Mouse (Mus musculus): ENCODE data around the gene Rab3a. TPM values are rescaled to one million over a fixed set of nuclear protein-coding genes. Genes with fewer than 3 reads are reported as not detected.

Gene Rab3a
- polyA plus RNA-seq, 1 experiment from 2014 or later: 23.8 TPM

- under 1% methylated on average over 94 of the region's 94 CpGs for WGBS
- Histone ChIP-seq H3K27ac (peak within 1 kb of the TSS; percentile 98), H3K4me2 (peak within 1 kb of the TSS; percentile 83), H3K9ac (peak within 1 kb of the TSS; percentile 99), H3K36me3 (peaks cover 72% of the 10 kb centered on the region), H3K4me3 (peak within 1 kb of the TSS; percentile 84), H3K4me1 (peaks cover 48% of the 10 kb centered on the region), H3K9me3 (no peaks in the 10 kb centered on the region), H3K27me3 (no peaks in the 10 kb centered on the region)
- peak; percentile 86 for ATAC-seq (ENCODE audit: insufficient number of reproducible peaks, insufficient read depth, low FRiP score, low TSS enrichment, low read depth)
Measured at GRCm38 (mm10) chr8:70776496-70777444, 22.3 kb downstream of the Rab3a start, which contains the start of gene Pik3r2. Gene Pik3r2 (minus strand): TSS chr8:70776713.

- Histone ChIP-seq H3K9ac (peak overlapping the region; percentile 52; the same call in 1 of the 2 replicates), H3K4me3 (no peak overlapping the region), H3K4me1 (peaks cover 21% of the 10 kb centered on the region), H3K27me3 (no peaks in the 10 kb centered on the region), H3K27ac (no peak overlapping the region), H3K9me3 (no peaks in the 10 kb centered on the region), H3K4me2 (no peak overlapping the region), H3K36me3 (peaks cover 70% of the 10 kb centered on the region)
- WGBS: 76% methylated on average over 11 of the region's 11 CpGs
- ATAC-seq (ENCODE audit: insufficient number of reproducible peaks, insufficient read depth, low FRiP score, low TSS enrichment, low read depth): no peak
Measured at GRCm38 (mm10) chr8:70780093-70780492, 25.6 kb downstream of the Rab3a start.

- H3K4me1 ChIP-seq: peaks cover 13% of the 10 kb centered on the region
- no peak overlapping the region for H3K4me3 ChIP-seq
- no peak for ATAC-seq (ENCODE audit: insufficient number of reproducible peaks, insufficient read depth, low FRiP score, low TSS enrichment, low read depth)
- no peak overlapping the region for H3K4me2 ChIP-seq
- H3K36me3 ChIP-seq: peaks cover 84% of the 10 kb centered on the region
- no peaks in the 10 kb centered on the region for H3K9me3 ChIP-seq
- H3K9ac ChIP-seq: no peak overlapping the region
- whole genome bisulfite sequencing: 88% methylated on average over 25 of the region's 25 CpGs
- H3K27me3 ChIP-seq: no peaks in the 10 kb centered on the region
- H3K27ac ChIP-seq: no peak overlapping the region
Measured at GRCm38 (mm10) chr8:70786291-70787050, 32.0 kb downstream of the Rab3a start.

- Histone ChIP-seq H3K36me3 (peaks cover 78% of the 10 kb centered on the region), H3K4me1 (peaks cover 19% of the 10 kb centered on the region), H3K27ac (no peak overlapping the region), H3K27me3 (no peaks in the 10 kb centered on the region), H3K9me3 (no peaks in the 10 kb centered on the region), H3K9ac (0 out of 2 replicates have a peak overlapping the region, but pooled peaks have one; percentile 17), H3K4me3 (no peak overlapping the region), H3K4me2 (no peak overlapping the region)
- ATAC-seq (ENCODE audit: insufficient number of reproducible peaks, insufficient read depth, low FRiP score, low TSS enrichment, low read depth): no peak
- 80% methylated on average over 3 of the region's 3 CpGs for WGBS
Measured at GRCm38 (mm10) chr8:70787051-70787445, 32.6 kb downstream of the Rab3a start.

- WGBS: 20% methylated on average over 30 of the region's 30 CpGs
- peak overlapping the region; percentile 18; the same call in 1 of the 2 replicates for H3K4me2 ChIP-seq
- H3K4me3 ChIP-seq: no peak overlapping the region
Measured at GRCm38 (mm10) chr8:70787941-70788667, 33.6 kb downstream of the Rab3a start.

GRCm38 (mm10) chr8:70789046-70789445 lies 34.6 kb downstream of the Rab3a start:
- Histone ChIP-seq H3K4me2 (no peak overlapping the region), H3K9me3 (no peaks in the 10 kb centered on the region), H3K27me3 (no peaks in the 10 kb centered on the region), H3K9ac (peak overlapping the region; percentile 32; the same call in 1 of the 2 replicates), H3K4me3 (no peak overlapping the region), H3K27ac (no peak overlapping the region), H3K36me3 (peaks cover 60% of the 10 kb centered on the region), H3K4me1 (peaks cover 29% of the 10 kb centered on the region)
- WGBS: 72% methylated on average over 10 of the region's 10 CpGs
- no peak for ATAC-seq (ENCODE audit: insufficient number of reproducible peaks, insufficient read depth, low FRiP score, low TSS enrichment, low read depth)

More at GRCm38 (mm10) chr8:70787941-70788667, 33.6 kb downstream of the Rab3a start:
- H3K9ac ChIP-seq: peak overlapping the region; percentile 32; the same call in 1 of the 2 replicates
- H3K36me3 ChIP-seq: peaks cover 69% of the 10 kb centered on the region
- H3K9me3 ChIP-seq: no peaks in the 10 kb centered on the region
- no peaks in the 10 kb centered on the region for H3K27me3 ChIP-seq
- peaks cover 25% of the 10 kb centered on the region for H3K4me1 ChIP-seq
- no peak overlapping the region for H3K27ac ChIP-seq
- ATAC-seq (ENCODE audit: insufficient number of reproducible peaks, insufficient read depth, low FRiP score, low TSS enrichment, low read depth): no peak

- Histone ChIP-seq H3K27ac (0 out of 2 replicates have a peak overlapping the region, but pooled peaks have one; percentile 33), H3K4me3 (peak overlapping the region; percentile 76), H3K9ac (peak overlapping the region; percentile 92), H3K9me3 (no peaks in the 10 kb centered on the region), H3K27me3 (no peaks in the 10 kb centered on the region), H3K36me3 (peaks cover 42% of the 10 kb centered on the region), H3K4me1 (peaks cover 29% of the 10 kb centered on the region), H3K4me2 (peak overlapping the region; percentile 74)
- no peak for ATAC-seq (ENCODE audit: insufficient number of reproducible peaks, insufficient read depth, low FRiP score, low TSS enrichment, low read depth)
- WGBS: 62% methylated on average over 8 of the region's 8 CpGs
Measured at GRCm38 (mm10) chr8:70790846-70791245, 36.4 kb downstream of the Rab3a start.

GRCm38 (mm10) chr8:70791294-70791701 lies 36.8 kb downstream of the Rab3a start:
- Histone ChIP-seq H3K36me3 (peaks cover 37% of the 10 kb centered on the region), H3K9ac (peak overlapping the region; percentile 92), H3K27ac (no peak overlapping the region), H3K9me3 (no peaks in the 10 kb centered on the region), H3K4me1 (peaks cover 32% of the 10 kb centered on the region), H3K27me3 (no peaks in the 10 kb centered on the region), H3K4me2 (peak overlapping the region; percentile 74), H3K4me3 (peak overlapping the region; percentile 76)
- 75% methylated on average over 7 of the region's 7 CpGs for WGBS
- no peak for ATAC-seq (ENCODE audit: insufficient number of reproducible peaks, insufficient read depth, low FRiP score, low TSS enrichment, low read depth)

- 4% methylated on average over 58 of the region's 58 CpGs for WGBS
- Histone ChIP-seq H3K9me3 (no peaks in the 10 kb centered on the region), H3K9ac (peak overlapping the region; percentile 92), H3K4me2 (peak overlapping the region; percentile 74), H3K4me1 (peaks cover 38% of the 10 kb centered on the region), H3K4me3 (peak overlapping the region; percentile 76), H3K27ac (peak overlapping the region; percentile 86), H3K36me3 (peaks cover 29% of the 10 kb centered on the region), H3K27me3 (no peaks in the 10 kb centered on the region)
- ATAC-seq (ENCODE audit: insufficient number of reproducible peaks, insufficient read depth, low FRiP score, low TSS enrichment, low read depth): peak; percentile 79
Measured at GRCm38 (mm10) chr8:70791975-70792691, 37.7 kb downstream of the Rab3a start.

GRCm38 (mm10) chr8:70792700-70793099 lies 38.2 kb downstream of the Rab3a start:
- ATAC-seq (ENCODE audit: insufficient number of reproducible peaks, insufficient read depth, low FRiP score, low TSS enrichment, low read depth): peak; percentile 56
- H3K9ac ChIP-seq: peak overlapping the region; percentile 92
- peak overlapping the region; percentile 86 for H3K27ac ChIP-seq
- WGBS: 0% methylated on average over 20 of the region's 20 CpGs
- H3K4me3 ChIP-seq: peak overlapping the region; percentile 76
- H3K27me3 ChIP-seq: peaks cover 2% of the 10 kb centered on the region
- no peaks in the 10 kb centered on the region for H3K9me3 ChIP-seq
- H3K36me3 ChIP-seq: peaks cover 23% of the 10 kb centered on the region
- H3K4me2 ChIP-seq: peak overlapping the region; percentile 74
- H3K4me1 ChIP-seq: peaks cover 38% of the 10 kb centered on the region
